Mouse (Mus musculus) heart, adult 2 months (tissue): ENCODE measurements around the gene Jsrp1. TPM values are rescaled to one million over a fixed set of nuclear protein-coding genes. Genes with fewer than 3 reads are reported as not detected.
A peak's percentile ranks its signal among the peaks of the same experiment; 100 is the strongest.

Experiments used
- DNase-seq, 2 experiments: peaks; one replicate each; pipeline ENCODE4 v3.0.0; 2021
- H3K27ac ChIP-seq: fragments of 200-600 bp; 2 replicates; pipeline ENCODE4 v1.8.1; 2022
- H3K27me3 ChIP-seq: fragments of 200-500 bp; 2 replicates; pipeline ENCODE4 v1.6.1; 2012; ENCODE audit warnings: mild to moderate bottlenecking, low read length, inconsistent platforms, mixed read lengths; ENCODE audit not compliant: control insufficient read depth, insufficient read depth
- H3K36me3 ChIP-seq: fragments of 200-500 bp; 2 replicates; pipeline ENCODE4 v1.6.1; 2012; ENCODE audit warnings: low read length, inconsistent platforms; ENCODE audit not compliant: control insufficient read depth, insufficient read depth
- H3K4me1 ChIP-seq: fragments of 200-500 bp; 2 replicates; pipeline ENCODE4 v1.6.1; 2011; ENCODE audit warnings: low read length; ENCODE audit not compliant: control insufficient read depth, insufficient read depth
- H3K4me3 ChIP-seq: fragments of 200-600 bp; 2 replicates; pipeline ENCODE4 v1.8.1; 2022
- H3K79me2 ChIP-seq: fragments of 200-500 bp; replicated peaks from 2 replicates; pipeline ENCODE4 v1.6.1; 2012; ENCODE audit warnings: mild to moderate bottlenecking, inconsistent platforms, low read length, moderate library complexity, mixed read lengths; ENCODE audit not compliant: control insufficient read depth, insufficient read depth
- H3K9ac ChIP-seq: fragments of 200-500 bp; 2 replicates; pipeline ENCODE4 v1.6.1; 2012; ENCODE audit warnings: low read depth, mild to moderate bottlenecking, control low read depth, inconsistent platforms, low read length, mixed read lengths
- CTCF ChIP-seq: fragments of 200-600 bp; IDR thresholded peaks from 2 replicates; pipeline ENCODE4 v1.8.1; 2022; ENCODE audit warnings: antibody characterized with exemption, mild to moderate bottlenecking, moderate library complexity
- EP300 ChIP-seq: fragments of 200-500 bp; IDR thresholded peaks from 2 replicates; pipeline ENCODE4 v1.6.1; 2011; ENCODE audit warnings: low read depth, low read length, control low read depth; ENCODE audit not compliant: insufficient read depth
- POLR2A ChIP-seq: fragments of 200-500 bp; IDR thresholded peaks from 2 replicates; pipeline ENCODE4 v1.6.1; 2011; ENCODE audit warnings: mild to moderate bottlenecking, low read depth, low read length, control low read depth; ENCODE audit not compliant: insufficient read depth
- WGBS: fragments of 180-500 bp; shearing (Covaris S2); methylation state at CpG from one replicate; pipeline ENCODE4 v1.1.7; 2018; 5-methylcytosine and 5-hydroxymethylcytosine counted together
- intact Hi-C: fragments of 180-260 bp; cut with DNase I; formaldehyde crosslinking; loops from one replicate; pipeline ENCODE4 v1.15.1; 2025
- polyA plus RNA-seq: library from polyadenylated mRNA; depleted of rRNA; stranded (reverse); fragments of >200 nt; gene quantifications from 2 replicates; pipeline ENCODE4 v1.2.3, GENCODE M21; 2012
- total RNA-seq, 2 experiments: library from RNA; stranded (reverse); gene quantifications; 2 replicates each; pipeline ENCODE4 v1.2.3; 2021

The Jsrp1 gene
- total and polyA plus RNA-seq, 3 experiments: 0.21 to 1.1 (median 0.25) TPM

- H3K9ac ChIP-seq: no peak overlapping the region
- H3K27me3 ChIP-seq: no peaks in the 10 kb centered on the region
- TF ChIP-seq CTCF (no peak), EP300 (no peak), POLR2A (no peak)
- H3K4me3 ChIP-seq: no peak overlapping the region
- intact Hi-C loops: no loop called here
- WGBS: 75% methylated on average over 4 of the region's 4 CpGs
- H3K79me2 ChIP-seq: no peaks in the 10 kb centered on the region
- H3K36me3 ChIP-seq: no peaks in the 10 kb centered on the region
- DNase-seq: no peak
- peaks cover 7% of the 10 kb centered on the region for H3K4me1 ChIP-seq
- no peak overlapping the region for H3K27ac ChIP-seq
These were observed 19.5 kb downstream of the Jsrp1 start for GRCm38 (mm10) chr10:80793803-80794202.

GRCm38 (mm10) chr10:80793033-80793784, 20.1 kb downstream of the Jsrp1 start:
- no peak for DNase-seq
- Histone ChIP-seq H3K9ac (no peak overlapping the region), H3K27ac (no peak overlapping the region), H3K4me3 (no peak overlapping the region), H3K79me2 (no peaks in the 10 kb centered on the region), H3K36me3 (no peaks in the 10 kb centered on the region), H3K27me3 (no peaks in the 10 kb centered on the region), H3K4me1 (peaks cover 7% of the 10 kb centered on the region)
- WGBS: 92% methylated on average over 13 of the region's 13 CpGs
- TF ChIP-seq CTCF (no peak), EP300 (no peak), POLR2A (no peak)
- intact Hi-C loops: no loop called here

GRCm38 (mm10) chr10:80792175-80793032, 20.9 kb downstream of the Jsrp1 start:
- no peak for DNase-seq
- WGBS: 70% methylated on average over 41 of the region's 41 CpGs
- Histone ChIP-seq H3K27ac (no peak overlapping the region; the same call in 1 of the 2 replicates), H3K27me3 (no peaks in the 10 kb centered on the region), H3K4me3 (no peak overlapping the region), H3K9ac (no peak overlapping the region), H3K4me1 (peaks cover 7% of the 10 kb centered on the region), H3K36me3 (no peaks in the 10 kb centered on the region), H3K79me2 (no peaks in the 10 kb centered on the region)
- intact Hi-C loops: no loop called here
- no peak for TF ChIP-seq POLR2A
- no peak for TF ChIP-seq EP300
- no peak for TF ChIP-seq CTCF

GRCm38 (mm10) chr10:80791476-80792174, 21.7 kb downstream of the Jsrp1 start:
- intact Hi-C loops: no loop called here
- 0 out of 2 replicates have a peak, but pooled peaks have one; percentile 13 for TF ChIP-seq CTCF
- TF ChIP-seq EP300: no peak
- DNase-seq: peak in 1 of 2 experiments; percentile 45
- Histone ChIP-seq H3K27ac (peak overlapping the region; percentile 18; the same call in 1 of the 2 replicates), H3K36me3 (no peaks in the 10 kb centered on the region), H3K27me3 (no peaks in the 10 kb centered on the region), H3K4me1 (peaks cover 3% of the 10 kb centered on the region), H3K79me2 (no peaks in the 10 kb centered on the region), H3K9ac (peak overlapping the region; percentile 15; the same call in 1 of the 2 replicates), H3K4me3 (no peak overlapping the region)
- WGBS: 56% methylated on average over 33 of the region's 33 CpGs

GRCm38 (mm10) chr10:80790761-80791404, 22.4 kb downstream of the Jsrp1 start:
- H3K4me1 ChIP-seq: no peaks in the 10 kb centered on the region; the same call in 1 of the 2 replicates
- no peaks in the 10 kb centered on the region for H3K36me3 ChIP-seq
- no peak overlapping the region for H3K4me3 ChIP-seq
- H3K9ac ChIP-seq: no peak overlapping the region
- 74% methylated on average over 19 of the region's 19 CpGs for WGBS
- intact Hi-C loops: no loop called here
- no peaks in the 10 kb centered on the region for H3K27me3 ChIP-seq
- H3K79me2 ChIP-seq: no peaks in the 10 kb centered on the region
- TF ChIP-seq CTCF (no peak), EP300 (no peak)
- H3K27ac ChIP-seq: no peak overlapping the region; the same call in 1 of the 2 replicates
- no peak for DNase-seq
